Mouse (Mus musculus): Measurements from ENCODE around the gene Dcps.

GRCm38 (mm10) chr9:35105438-35105837 is 70.4 kb downstream of the Dcps start:
- TF ChIP-seq POLR2A (IDR thresholded peaks at IDR 0.05; ENCODE audit: insufficient read depth, low read depth, low read length) (no peak), CTCF (IDR thresholded peaks at IDR 0.05; ENCODE audit: insufficient read depth, low read depth, low read length) (no peak)

Measured in olfactory bulb, adult 2 months (tissue).